Mouse (Mus musculus): ENCODE measurements around the gene Pyroxd2.
"Not testable (repeated sequence)": the region's sequence is repeated elsewhere in the genome, so short reads cannot be mapped to it uniquely, and the experiment has no call there.

Pyroxd2 gene

GRCm38 (mm10) chr19:42690256-42690655, 62.3 kb downstream of the Pyroxd2 start:
- in situ Hi-C loops (cut with MboI, MseI), result no loop called here

- in situ Hi-C loops (cut with MboI, MseI), result no loop called here
Measured at GRCm38 (mm10) chr19:42689786-42690185, 62.8 kb downstream of the Pyroxd2 start.

GRCm38 (mm10) chr19:42689321-42689720, 63.3 kb downstream of the Pyroxd2 start:
- in situ Hi-C loops (cut with MboI, MseI), result no loop called here

- in situ Hi-C loops (cut with MboI, MseI), result not testable (repeated sequence)
Measured at GRCm38 (mm10) chr19:42682776-42683175, 69.8 kb downstream of the Pyroxd2 start.

- in situ Hi-C loops (cut with MboI, MseI), result no loop called here
Measured at GRCm38 (mm10) chr19:42678191-42678590, 74.4 kb downstream of the Pyroxd2 start.

GRCm38 (mm10) chr19:42677452-42677851, 75.1 kb downstream of the Pyroxd2 start:
- in situ Hi-C loops (cut with MboI, MseI), result no loop called here

GRCm38 (mm10) chr19:42676931-42677330, 75.6 kb downstream of the Pyroxd2 start:
- in situ Hi-C loops (cut with MboI, MseI), result no loop called here

Data from T-helper 2 cell (primary cell).